Mouse (Mus musculus): ENCODE measurements around the gene Tgm2.

Gene Tgm2

GRCm38 (mm10) chr2:158067260-158067824 is 78.9 kb downstream of the Tgm2 start:
- DNase-seq = no peak

DNA sequence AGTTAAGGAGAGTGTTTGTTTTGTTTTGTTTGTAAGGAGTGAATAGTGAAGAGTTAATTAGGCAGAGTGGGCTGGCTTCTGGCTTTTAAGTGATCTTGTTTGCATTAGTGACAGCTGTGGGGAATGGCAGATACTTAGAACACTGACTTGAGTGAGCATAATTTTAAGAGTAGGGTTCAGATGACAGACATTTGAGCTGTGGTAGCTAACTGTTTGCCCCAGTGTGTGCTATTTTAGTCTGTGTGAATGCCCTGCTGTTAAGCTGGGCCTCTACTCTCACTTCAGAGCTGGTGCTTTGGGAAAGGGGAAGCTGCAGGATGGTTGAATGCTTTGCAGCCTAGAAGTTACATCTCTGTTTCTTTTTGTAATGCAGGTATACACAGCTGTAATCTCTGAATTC is 79.8 kb downstream of the Tgm2 start:
- no peak for DNase-seq

All from cerebellum, postnatal 25 days (tissue).